Mouse (Mus musculus): ENCODE results near the gene Wnk4.

- TF ChIP-seq CTCF (IDR thresholded peaks at IDR 0.05) (no peak), EP300 (IDR thresholded peaks at IDR 0.05) (no peak)
These were observed 12.1 kb downstream of the Wnk4 start for GRCm38 (mm10) chr11:101272446-101272845.

Data from lung, postnatal 0 days (tissue).